Mouse (Mus musculus) C2C12 (cell line): ENCODE measurements around the gene Gm20388. TPM values are rescaled to one million over a fixed set of nuclear protein-coding genes. Genes with fewer than 3 reads are reported as not detected.
"Not testable (repeated sequence)": the region's sequence is repeated elsewhere in the genome, so short reads cannot be mapped to it uniquely, and the experiment has no call there.

Source experiments
- H3K27me3 ChIP-seq: one replicate; pipeline ENCODE4 v1.6.1; 2011; ENCODE audit not compliant: control insufficient read depth, insufficient read depth, insufficient read length
- H3K36me3 ChIP-seq: one replicate; pipeline ENCODE4 v1.6.1; 2011; ENCODE audit not compliant: control insufficient read depth, insufficient read depth
- H3K4me3 ChIP-seq: one replicate; pipeline ENCODE4 v1.5.1; 2011; ENCODE audit warnings: mild to moderate bottlenecking, control low read depth; ENCODE audit not compliant: poor library complexity, insufficient read depth, severe bottlenecking
- H3K79me2 ChIP-seq: one replicate; pipeline ENCODE4 v1.6.1; 2011; ENCODE audit not compliant: control insufficient read depth, insufficient read depth
- H3K79me3 ChIP-seq: one replicate; pipeline ENCODE4 v1.6.1; 2011; ENCODE audit warnings: low read depth, control low read depth
- H3ac ChIP-seq: one replicate; pipeline ENCODE3; 2011; ENCODE audit warnings: low read depth; ENCODE audit not compliant: control insufficient read depth, insufficient read length
- CEBPB ChIP-seq: IDR thresholded peaks from one replicate; pipeline ENCODE4 v1.6.1; 2011; ENCODE audit warnings: low read depth, mild to moderate bottlenecking, control low read depth, moderate library complexity
- CTCF ChIP-seq: IDR thresholded peaks from one replicate; pipeline ENCODE4 v1.5.1; 2011; ENCODE audit not compliant: control insufficient read depth, insufficient read depth, insufficient read length
- FOSL1 ChIP-seq: IDR thresholded peaks from one replicate; pipeline ENCODE4 v1.8.0; 2011; ENCODE audit warnings: mild to moderate bottlenecking, low read length; ENCODE audit not compliant: poor library complexity, insufficient read depth, severe bottlenecking
- MAX ChIP-seq: IDR thresholded peaks from one replicate; pipeline ENCODE4 v1.6.1; 2011; ENCODE audit warnings: mild to moderate bottlenecking, control low read depth
- MYOD1 ChIP-seq: IDR thresholded peaks from one replicate; pipeline ENCODE4 v1.6.1; 2011; ENCODE audit warnings: low read depth; ENCODE audit not compliant: control insufficient read depth, insufficient read length
- MYOG ChIP-seq: IDR thresholded peaks from one replicate; pipeline ENCODE4 v1.6.1; 2011; ENCODE audit not compliant: control insufficient read depth, insufficient read length; ENCODE audit errors: extremely low read depth
- USF1 ChIP-seq: IDR thresholded peaks from one replicate; pipeline ENCODE4 v1.6.1; 2011; ENCODE audit warnings: low read depth, mild to moderate bottlenecking, control low read depth, moderate library complexity
- polyA plus RNA-seq: library from polyadenylated mRNA; unstranded; fragments of >200 nt; fragmentation: generic; extraction: Trizol; gene quantifications from one replicate; pipeline ENCODE4 v1.2.1, GENCODE M21; 2012; ENCODE audit warnings: missing spikeins

Gm20388 gene
- polyA plus RNA-seq, 1 experiment = 15.0 TPM

DNA sequence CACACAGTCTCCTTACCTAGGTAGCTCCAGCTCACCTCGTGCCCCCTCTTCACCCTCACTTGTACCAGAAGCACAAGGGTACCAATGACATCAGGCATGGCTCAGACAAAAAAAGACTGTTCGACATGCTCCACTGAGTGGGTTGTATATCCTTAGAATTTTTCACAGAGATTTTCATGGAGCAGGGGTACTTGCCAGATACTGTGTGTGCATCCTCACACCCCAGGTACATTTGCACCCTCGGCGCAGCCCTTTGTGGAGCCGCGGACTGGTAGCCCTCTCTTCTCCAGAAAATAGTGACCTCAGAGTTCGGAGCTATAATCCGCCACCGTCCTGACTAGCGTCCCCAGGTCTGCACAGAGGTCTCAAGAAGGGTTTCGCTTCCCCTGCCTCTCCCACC, 3500.1 kb downstream of the Gm20388 start:
- H3K4me3 ChIP-seq = peak overlapping the region; percentile 12
- TF ChIP-seq USF1 (no peak), MYOD1 (no peak), MAX (no peak), MYOG (no peak), CEBPB (no peak), CTCF (no peak), FOSL1 (no peak)
- H3K79me3 ChIP-seq = peaks cover 3% of the 10 kb centered on the region
- H3K27me3 ChIP-seq = no peaks in the 10 kb centered on the region
- H3K79me2 ChIP-seq = peaks cover 29% of the 10 kb centered on the region
- no peak overlapping the region for H3ac ChIP-seq
- H3K36me3 ChIP-seq = no peaks in the 10 kb centered on the region

GRCm38 (mm10) chr8:123411246-123411645, 3500.6 kb downstream of the Gm20388 start, which contains the start of gene Tubb3:
Gene Tubb3, plus strand, starts transcription at chr8:123411424.
- Histone ChIP-seq H3K4me3 (peak within 1 kb of the TSS; percentile 39), H3K79me3 (peaks cover 3% of the 10 kb centered on the region), H3K27me3 (no peaks in the 10 kb centered on the region), H3K79me2 (peaks cover 33% of the 10 kb centered on the region), H3ac (peak within 1 kb of the TSS; percentile 69), H3K36me3 (no peaks in the 10 kb centered on the region)
- TF ChIP-seq MAX (no peak), USF1 (no peak)

DNA sequence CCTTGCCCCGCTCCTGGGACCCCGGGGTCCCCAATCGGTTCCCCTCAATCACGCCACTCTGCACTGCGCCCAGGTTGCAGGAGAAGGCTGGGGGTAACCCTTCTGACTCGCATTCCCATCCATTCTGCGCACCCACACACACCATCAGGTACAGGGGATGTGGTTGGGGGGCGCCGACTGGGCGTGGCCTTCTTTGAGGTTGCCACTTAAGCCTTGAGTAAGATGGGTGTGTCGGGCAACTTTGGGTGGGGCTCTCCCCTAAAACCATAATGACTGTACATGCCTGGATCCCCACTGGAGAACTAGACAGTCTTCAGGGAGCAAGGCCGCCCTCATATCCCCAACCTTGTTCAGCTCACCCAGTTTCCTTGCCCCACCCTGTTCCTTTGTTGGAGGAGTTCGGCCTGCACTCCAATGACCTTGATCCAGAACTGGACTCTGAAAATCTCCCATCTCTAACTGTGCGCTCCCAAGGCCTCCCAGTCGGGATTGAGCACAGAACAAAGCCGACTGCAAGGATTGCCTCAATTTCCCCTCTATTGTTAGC, 3501.2 kb downstream of the Gm20388 start:
- TF ChIP-seq MYOG (no peak), CEBPB (no peak), CTCF (no peak), MAX (no peak), FOSL1 (no peak), MYOD1 (no peak), USF1 (no peak)
- Histone ChIP-seq H3ac (peak overlapping the region; percentile 69), H3K79me2 (peaks cover 40% of the 10 kb centered on the region), H3K27me3 (no peaks in the 10 kb centered on the region), H3K4me3 (peak overlapping the region; percentile 39), H3K36me3 (no peaks in the 10 kb centered on the region), H3K79me3 (peaks cover 3% of the 10 kb centered on the region)

GRCm38 (mm10) chr8:123412560-123413170, 3502.0 kb downstream of the Gm20388 start:
- Histone ChIP-seq H3ac (peak overlapping the region; percentile 1), H3K27me3 (no peaks in the 10 kb centered on the region), H3K79me2 (peaks cover 41% of the 10 kb centered on the region), H3K36me3 (no peaks in the 10 kb centered on the region), H3K79me3 (peaks cover 3% of the 10 kb centered on the region), H3K4me3 (peak overlapping the region; percentile 39)
- TF ChIP-seq CEBPB = no peak
- peak; percentile 59 for TF ChIP-seq MYOD1
- TF ChIP-seq MAX = no peak
- no peak for TF ChIP-seq MYOG
- no peak for TF ChIP-seq FOSL1
- no peak for TF ChIP-seq CTCF
- TF ChIP-seq USF1 = peak; percentile 87

- Histone ChIP-seq H3K27me3 (no peaks in the 10 kb centered on the region), H3K79me2 (peaks cover 41% of the 10 kb centered on the region), H3ac (no peak overlapping the region), H3K4me3 (no peak overlapping the region), H3K36me3 (peaks cover 10% of the 10 kb centered on the region), H3K79me3 (peaks cover 3% of the 10 kb centered on the region)
- TF ChIP-seq MYOD1 (no peak), CTCF (no peak), MYOG (no peak), USF1 (no peak), CEBPB (no peak), FOSL1 (no peak), MAX (no peak)
These were observed 3503.6 kb downstream of the Gm20388 start for GRCm38 (mm10) chr8:123414255-123414654.

GRCm38 (mm10) chr8:123414997-123415696, 3504.5 kb downstream of the Gm20388 start:
- not testable (repeated sequence) for H3K4me3 ChIP-seq, H3ac ChIP-seq, H3K79me3 ChIP-seq, H3K27me3 ChIP-seq
- Histone ChIP-seq H3K36me3 (peaks cover 19% of the 10 kb centered on the region), H3K79me2 (peaks cover 41% of the 10 kb centered on the region)
